In genomic region chr2:157566260-157566952, GRCm38 (mm10) we compare ENCODE assay signal across 8 mouse cellular contexts. TPM values are rescaled to one million over a fixed set of nuclear protein-coding genes. Genes with fewer than 3 reads are reported as not detected.
DNase-seq lines count a peak whose midpoint lies in the region; ATAC-seq and TF ChIP-seq lines count a peak whose summit lies in the region.

No protein-coding gene starts in this region.

- peak overlapping the region; percentile 68 for H3K9ac ChIP-seq in ES-Bruce4 (ENCODE audit: low read depth, poor library complexity, severe bottlenecking)
- peak overlapping the region; percentile 95 for H3K9ac ChIP-seq in forebrain, embryonic 12.5 days
- peak overlapping the region; percentile 96 for H3K9ac ChIP-seq in heart, postnatal 0 days (replicated peaks; ENCODE audit: low read depth, low read length)
- H3K9ac ChIP-seq in liver, embryonic 15.5 days, result peak overlapping the region; percentile 73
- H3K9ac ChIP-seq in neural tube, embryonic 11.5 days (ENCODE audit: low read length), result peak overlapping the region; percentile 91
- H3K9ac ChIP-seq in stomach, embryonic 16.5 days (ENCODE audit: low read length), result peak overlapping the region; percentile 85

- H3K27ac ChIP-seq in ES-Bruce4 (ENCODE audit: insufficient read depth, low read length), result peak overlapping the region; percentile 89
- peak overlapping the region; percentile 85 for H3K27ac ChIP-seq in forebrain, embryonic 12.5 days
- H3K27ac ChIP-seq in heart, postnatal 0 days (ENCODE audit: low read depth), result peak overlapping the region; percentile 91
- H3K27ac ChIP-seq in liver, embryonic 15.5 days (replicated peaks), result peak overlapping the region; percentile 78
- H3K27ac ChIP-seq in neural tube, embryonic 11.5 days (ENCODE audit: low read depth, low read length), result peak overlapping the region; percentile 79
- H3K27ac ChIP-seq in stomach, embryonic 16.5 days (ENCODE audit: low read length), result peak overlapping the region; percentile 92

- H3K9me3 ChIP-seq in ES-Bruce4 (replicated peaks; ENCODE audit: control insufficient read depth, insufficient read depth, low read length, poor library complexity, severe bottlenecking), result peaks cover 8% of the 10 kb centered on the region
- H3K9me3 ChIP-seq in forebrain, embryonic 12.5 days, result peaks cover 5% of the 10 kb centered on the region
- H3K9me3 ChIP-seq in heart, postnatal 0 days (replicated peaks; ENCODE audit: control insufficient read depth, low read length), result no peaks in the 10 kb centered on the region
- H3K9me3 ChIP-seq in liver, embryonic 15.5 days (replicated peaks), result no peaks in the 10 kb centered on the region
- no peaks in the 10 kb centered on the region for H3K9me3 ChIP-seq in neural tube, embryonic 11.5 days (ENCODE audit: control insufficient read depth, low read length)
- no peaks in the 10 kb centered on the region for H3K9me3 ChIP-seq in stomach, embryonic 16.5 days (replicated peaks; ENCODE audit: control insufficient read depth, low read length)

- peak overlapping the region; percentile 99 for H3K4me3 ChIP-seq in ES-Bruce4 (ENCODE audit: low read depth, low read length)
- H3K4me3 ChIP-seq in forebrain, embryonic 12.5 days (replicated peaks), result peak overlapping the region; percentile 98
- H3K4me3 ChIP-seq in heart, postnatal 0 days (ENCODE audit: low read depth, low read length), result peak overlapping the region; percentile 92
- H3K4me3 ChIP-seq in liver, embryonic 15.5 days (replicated peaks), result peak overlapping the region; percentile 80
- peak overlapping the region; percentile 98 for H3K4me3 ChIP-seq in neural tube, embryonic 11.5 days (ENCODE audit: low read depth, low read length)
- peak overlapping the region; percentile 79 for H3K4me3 ChIP-seq in stomach, embryonic 16.5 days (replicated peaks; ENCODE audit: low read length)

- peak; percentile 80 for ATAC-seq in cerebellum, adult (ENCODE audit: insufficient number of reproducible peaks, low FRiP score, low TSS enrichment)
- ATAC-seq in forebrain, embryonic 12.5 days (ENCODE audit: low FRiP score), result peak; percentile 78
- peak; percentile 81 for ATAC-seq in heart, postnatal 0 days (ENCODE audit: insufficient read depth, low read depth)
- ATAC-seq in liver, embryonic 15.5 days (ENCODE audit: insufficient read depth), result peak; percentile 83
- ATAC-seq in neural tube, embryonic 11.5 days (ENCODE audit: insufficient read depth, low FRiP score, low TSS enrichment), result peak; percentile 69
- ATAC-seq in stomach, embryonic 16.5 days (ENCODE audit: insufficient read depth, low FRiP score), result peak; percentile 83

- H3K4me2 ChIP-seq in forebrain, embryonic 12.5 days, result peak overlapping the region; percentile 82
- peak overlapping the region; percentile 66 for H3K4me2 ChIP-seq in heart, postnatal 0 days (ENCODE audit: low read depth, low read length)
- peak overlapping the region; percentile 86 for H3K4me2 ChIP-seq in liver, embryonic 15.5 days
- peak overlapping the region; percentile 83 for H3K4me2 ChIP-seq in neural tube, embryonic 11.5 days (ENCODE audit: low read depth)
- peak overlapping the region; percentile 80 for H3K4me2 ChIP-seq in stomach, embryonic 16.5 days (ENCODE audit: low read depth, low read length)

- no peak for TF ChIP-seq CTCF in ES-Bruce4 (IDR thresholded peaks at IDR 0.05; ENCODE audit: low read depth, low read length)
- no peak for TF ChIP-seq CTCF in heart, postnatal 0 days (IDR thresholded peaks at IDR 0.05; ENCODE audit: low read depth)

- peak; percentile 93 for TF ChIP-seq POLR2A in ES-Bruce4 (IDR thresholded peaks at IDR 0.05; ENCODE audit: insufficient read depth, low read length)

- WGBS in forebrain, embryonic 12.5 days, result under 1% methylated on average over 36 of the region's 36 CpGs
- WGBS in heart, postnatal 0 days, result under 1% methylated on average over 36 of the region's 36 CpGs
- under 1% methylated on average over 36 of the region's 36 CpGs for WGBS in liver, embryonic 15.5 days (ENCODE audit: insufficient replicate concordance)
- under 1% methylated on average over 36 of the region's 36 CpGs for WGBS in neural tube, embryonic 11.5 days
- under 1% methylated on average over 36 of the region's 36 CpGs for WGBS in stomach, embryonic 16.5 days

- no peaks in the 10 kb centered on the region for H3K27me3 ChIP-seq in ES-Bruce4 (ENCODE audit: control insufficient read depth, insufficient read depth, low read length, poor library complexity, severe bottlenecking)
- no peaks in the 10 kb centered on the region for H3K27me3 ChIP-seq in forebrain, embryonic 12.5 days
- H3K27me3 ChIP-seq in heart, postnatal 0 days (ENCODE audit: control insufficient read depth, insufficient read depth, low read length), result no peaks in the 10 kb centered on the region
- H3K27me3 ChIP-seq in liver, embryonic 15.5 days, result peaks cover 11% of the 10 kb centered on the region
- no peaks in the 10 kb centered on the region for H3K27me3 ChIP-seq in neural tube, embryonic 11.5 days (ENCODE audit: control insufficient read depth, insufficient read depth, low read length)
- no peaks in the 10 kb centered on the region for H3K27me3 ChIP-seq in stomach, embryonic 16.5 days (ENCODE audit: control insufficient read depth, insufficient read depth, low read length)

- no peak for TF ChIP-seq EP300 in ES-Bruce4 (IDR thresholded peaks at IDR 0.05; ENCODE audit: insufficient read depth, low read depth, low read length)
- TF ChIP-seq EP300 in heart, postnatal 0 days (IDR thresholded peaks at IDR 0.05; ENCODE audit: low read depth), result peak; percentile 98

- H3K36me3 ChIP-seq in ES-Bruce4 (ENCODE audit: control insufficient read depth, insufficient read depth, low read length, poor library complexity, severe bottlenecking), result 0 out of 2 replicates have a peak, but pooled peaks cover 4% of the 10 kb centered on the region
- H3K36me3 ChIP-seq in forebrain, embryonic 12.5 days (replicated peaks), result peaks cover 29% of the 10 kb centered on the region
- H3K36me3 ChIP-seq in heart, postnatal 0 days (replicated peaks; ENCODE audit: control insufficient read depth, insufficient read depth, low read length), result 0 out of 2 replicates have a peak, but pooled peaks cover under 1% of the 10 kb centered on the region
- H3K36me3 ChIP-seq in liver, embryonic 15.5 days (replicated peaks), result peaks cover 4% of the 10 kb centered on the region; the same call in 1 of the 2 replicates
- H3K36me3 ChIP-seq in neural tube, embryonic 11.5 days (ENCODE audit: control insufficient read depth, insufficient read depth, low read length), result peaks cover 6% of the 10 kb centered on the region
- H3K36me3 ChIP-seq in stomach, embryonic 16.5 days (ENCODE audit: control insufficient read depth, insufficient read depth, low read length), result peaks cover 3% of the 10 kb centered on the region; the same call in 1 of the 2 replicates

- peaks cover 6% of the 10 kb centered on the region for H3K4me1 ChIP-seq in ES-Bruce4 (ENCODE audit: control insufficient read depth, insufficient read depth, low read length)
- H3K4me1 ChIP-seq in forebrain, embryonic 12.5 days, result peaks cover 60% of the 10 kb centered on the region
- H3K4me1 ChIP-seq in heart, postnatal 0 days (ENCODE audit: control insufficient read depth, insufficient read depth), result peaks cover 20% of the 10 kb centered on the region
- peaks cover 34% of the 10 kb centered on the region for H3K4me1 ChIP-seq in liver, embryonic 15.5 days (replicated peaks)
- H3K4me1 ChIP-seq in neural tube, embryonic 11.5 days (ENCODE audit: control insufficient read depth, insufficient read depth, low read length), result peaks cover 8% of the 10 kb centered on the region; the same call in 1 of the 2 replicates
- H3K4me1 ChIP-seq in stomach, embryonic 16.5 days (ENCODE audit: control insufficient read depth, insufficient read depth, low read length), result peaks cover 13% of the 10 kb centered on the region

- peak; percentile 83 for DNase-seq in heart, postnatal 0 days (ENCODE audit: low spot score)
- DNase-seq in kidney, postnatal 36 days, result peak; percentile 80 to 91
- peak; percentile 90 for DNase-seq in neural tube, embryonic 11.5 days (ENCODE audit: low spot score)

RNA-seq across cellular contexts. Expression of gene Blcap, which starts 4.7 kb away (rescaled TPM):
- polyA plus RNA-seq in ES-Bruce4 (2011; ENCODE audit: insufficient read depth, insufficient read length, low read depth, missing spikeins), result 49.1 and 56.7 TPM in 2 replicates
- polyA plus RNA-seq in forebrain, embryonic 12.5 days (2016; fragmentation: Nextera tagmentation; extraction: Ambion mirVana), result 144 and 156 TPM in 2 replicates
- total RNA-seq in heart, postnatal 0 days (2014; rRNA removed; ENCODE audit: low replicate concordance), result 33.1 and 35.5 TPM in 2 replicates
- 48.9 and 49.5 TPM in 2 replicates for polyA plus RNA-seq in heart, postnatal 0 days (2015; fragmentation: Nextera tagmentation; extraction: Ambion mirVana)
- 8.0 and 9.9 TPM in 2 replicates for polyA plus RNA-seq in liver, embryonic 15.5 days (2015; fragmentation: Nextera tagmentation; extraction: Ambion mirVana)
- polyA plus RNA-seq in neural tube, embryonic 11.5 days (2014; fragmentation: Nextera tagmentation; extraction: Ambion mirVana), result 99.5 and 105 TPM in 2 replicates
- 45.3 and 50.0 TPM in 2 replicates for polyA plus RNA-seq in stomach, embryonic 16.5 days (2015; fragmentation: Nextera tagmentation; extraction: Ambion mirVana)

RNA-seq across cellular contexts. Expression of gene Nnat, which starts 6.5 kb away (rescaled TPM):
- polyA plus RNA-seq in ES-Bruce4 (2011; ENCODE audit: insufficient read depth, insufficient read length, low read depth, missing spikeins), result 42.8 and 48.6 TPM in 2 replicates
- polyA plus RNA-seq in forebrain, embryonic 12.5 days (2016; fragmentation: Nextera tagmentation; extraction: Ambion mirVana), result 5,265 and 5,863 TPM in 2 replicates
- total RNA-seq in heart, postnatal 0 days (2014; rRNA removed; ENCODE audit: low replicate concordance), result 23.8 and 27.9 TPM in 2 replicates
- 13.1 and 13.8 TPM in 2 replicates for polyA plus RNA-seq in heart, postnatal 0 days (2015; fragmentation: Nextera tagmentation; extraction: Ambion mirVana)
- 15.5 and 17.1 TPM in 2 replicates for polyA plus RNA-seq in liver, embryonic 15.5 days (2015; fragmentation: Nextera tagmentation; extraction: Ambion mirVana)
- 1,357 and 1,505 TPM in 2 replicates for polyA plus RNA-seq in neural tube, embryonic 11.5 days (2014; fragmentation: Nextera tagmentation; extraction: Ambion mirVana)
- polyA plus RNA-seq in stomach, embryonic 16.5 days (2015; fragmentation: Nextera tagmentation; extraction: Ambion mirVana), result 268 and 304 TPM in 2 replicates

Comparison
In these comparisons a context has a peak if more than half of its experiments do, and no peak if none do; other contexts are left out.
1. Peak in every context shown above with its lines: DNase-seq, ATAC-seq, H3K4me3 ChIP-seq and H3K27ac ChIP-seq.